Mouse (Mus musculus) cerebellum, adult 18-20 months (tissue): ENCODE measurements around the gene Caap1.

Experiments
- DNase-seq, 2 experiments: peaks; one replicate each; pipeline ENCODE4 v3.0.0; 2021

Caap1 gene

DNA sequence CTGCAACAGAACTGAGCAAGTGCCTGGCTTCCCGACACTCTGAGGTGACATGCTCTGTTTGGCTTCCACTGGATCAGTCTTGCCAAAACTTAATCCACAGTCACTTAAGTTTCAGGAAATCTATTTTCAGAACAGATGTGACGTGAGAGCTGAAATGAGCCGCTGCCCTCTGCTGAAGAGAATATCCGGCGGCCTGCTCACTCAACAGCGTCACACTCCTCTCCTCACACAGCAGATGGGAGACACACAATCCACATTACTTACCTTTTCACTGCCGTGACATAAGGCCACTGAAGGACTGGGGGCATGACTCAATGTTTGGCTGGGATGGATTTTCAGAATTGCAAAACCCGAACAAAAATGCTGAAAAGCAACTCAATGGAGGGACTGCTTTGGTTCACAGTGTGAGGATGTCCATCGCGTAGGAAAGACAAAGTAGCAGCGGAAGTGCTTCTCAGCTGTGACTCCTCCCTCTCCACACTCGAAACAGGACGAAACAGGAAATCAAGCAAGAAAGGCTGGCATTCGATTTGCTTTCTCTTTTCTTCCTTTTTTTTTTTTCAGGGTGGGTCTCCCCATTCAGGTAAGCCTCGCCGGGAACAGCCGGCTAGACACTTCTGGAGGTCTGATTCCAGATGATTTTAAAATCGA lies 79.7 kb downstream of the Caap1 start:
- no peak for DNase-seq

GRCm38 (mm10) chr4:94473286-94473685 lies 83.3 kb downstream of the Caap1 start:
- no peak for DNase-seq

DNA sequence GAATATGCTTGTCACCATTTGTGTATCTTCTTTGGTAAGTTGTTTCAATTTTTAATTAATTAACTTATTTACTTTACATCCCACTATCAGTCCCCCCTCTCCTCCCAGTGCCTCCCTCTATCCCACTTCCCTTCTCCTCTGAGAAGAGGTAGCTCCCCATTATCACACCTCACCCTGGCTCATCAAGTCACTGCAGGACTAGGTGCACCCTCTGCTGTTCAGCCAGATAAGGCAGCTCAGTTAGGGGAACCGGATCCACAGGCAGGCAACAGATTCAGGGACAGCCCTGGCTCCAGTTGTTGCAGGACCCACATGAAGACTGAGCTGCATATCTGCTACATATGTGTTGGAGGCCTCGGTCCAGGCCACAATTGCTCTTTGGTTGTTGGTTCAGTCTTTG lies 97.2 kb downstream of the Caap1 start:
- no peak for DNase-seq

DNA sequence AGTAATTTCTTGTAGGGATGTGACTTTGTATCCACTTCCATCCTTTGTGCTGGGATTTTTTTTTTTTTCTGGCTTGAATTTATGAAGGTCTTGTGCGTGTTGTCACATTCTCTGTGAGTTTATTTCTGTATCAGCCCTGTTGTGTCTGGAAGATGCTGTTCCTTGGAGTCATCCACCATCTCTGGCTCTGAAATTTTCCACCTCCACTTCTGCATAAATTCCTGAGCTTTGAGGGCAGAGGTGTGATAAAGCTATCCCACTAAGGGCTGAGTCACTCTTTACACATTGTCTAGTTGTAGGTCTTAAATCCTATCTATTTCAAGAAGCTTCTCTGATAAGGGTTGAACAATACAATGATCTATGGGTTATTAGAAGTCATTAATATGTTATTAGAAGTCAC lies 101.7 kb downstream of the Caap1 start:
- DNase-seq, result no peak
